Mouse (Mus musculus) liver, embryonic 14.5 days (tissue): ENCODE results near the gene Nr1h2. TPM values are rescaled to one million over a fixed set of nuclear protein-coding genes. Genes with fewer than 3 reads are reported as not detected.

Experiments
- ATAC-seq: fragments of 200-750 bp; cut with Nextera tagmentation; 2 replicates; pipeline ENCODE4 v1.8.0; 2017; ENCODE audit warnings: moderate number of reproducible peaks, mild to moderate bottlenecking, moderate library complexity; ENCODE audit not compliant: insufficient read depth
- DNase-seq, 3 experiments: peaks; one replicate each; pipeline ENCODE4 v3.0.0-alpha.2; 2012 to 2013; ENCODE audit warnings: low read depth in 3 of 3, low spot score in 3 of 3
- H3K27ac ChIP-seq: fragments of 300-500 bp; sonication (generic); 2 replicates; pipeline ENCODE4 v1.5.1; 2014; ENCODE audit warnings: moderate library complexity, mild to moderate bottlenecking, control low read depth, inconsistent platforms
- H3K27me3 ChIP-seq: fragments of 300-500 bp; sonication (generic); 2 replicates; pipeline ENCODE4 v1.6.1; 2014; ENCODE audit warnings: mild to moderate bottlenecking, low read length, moderate library complexity; ENCODE audit not compliant: control insufficient read depth, insufficient read depth
- H3K36me3 ChIP-seq: fragments of 300-500 bp; sonication (generic); replicated peaks from 2 replicates; pipeline ENCODE4 v1.6.1; 2014; ENCODE audit warnings: low read depth; ENCODE audit not compliant: control insufficient read depth, insufficient read depth
- H3K4me1 ChIP-seq, 2 experiments: fragments of 200-500 bp in 1 of 2; fragments of 300-500 bp in 1 of 2; sonication (generic) in 1 of 2; replicated peaks; 2 replicates each; pipeline ENCODE4 v1.6.1; 2012 to 2014; ENCODE audit warnings: antibody characterized with exemption in 1 of 2, inconsistent platforms in 1 of 2, low read length in 1 of 2; ENCODE audit not compliant: control insufficient read depth in 2 of 2, insufficient read depth in 2 of 2
- H3K4me2 ChIP-seq: fragments of 300-500 bp; sonication (generic); 2 replicates; pipeline ENCODE4 v1.6.1; 2014; ENCODE audit warnings: low read depth, mild to moderate bottlenecking, control low read depth, moderate library complexity
- H3K4me3 ChIP-seq, 2 experiments: fragments of 200-500 bp in 1 of 2; fragments of 300-500 bp in 1 of 2; sonication (generic) in 1 of 2; 2 replicates each; pipeline ENCODE4 v1.5.1; 2012 to 2014; ENCODE audit warnings: low read depth in 2 of 2, low read length in 2 of 2, mild to moderate bottlenecking in 2 of 2, control low read depth in 1 of 2, inconsistent platforms in 1 of 2, moderate library complexity in 1 of 2; ENCODE audit not compliant: insufficient read depth in 1 of 2
- H3K9ac ChIP-seq: fragments of 300-500 bp; sonication (generic); replicated peaks from 2 replicates; pipeline ENCODE4 v1.6.1; 2014; ENCODE audit warnings: mild to moderate bottlenecking, control low read depth, moderate library complexity
- H3K9me3 ChIP-seq: fragments of 300-500 bp; sonication (generic); 2 replicates; pipeline ENCODE4 v1.6.1; 2016; ENCODE audit warnings: low read length, mixed read lengths; ENCODE audit not compliant: control insufficient read depth
- CTCF ChIP-seq: IDR thresholded peaks from 2 replicates; pipeline ENCODE4 v1.5.1; 2016; ENCODE audit warnings: antibody characterized with exemption, low read depth, control low read depth
- EP300 ChIP-seq: IDR thresholded peaks from 2 replicates; pipeline ENCODE4 v1.6.1; 2016; ENCODE audit warnings: antibody characterized with exemption, low read depth
- WGBS: fragments of 180-500 bp; shearing (Covaris S2); extraction: QIAGEN DNeasy Blood & Tissue Kit; methylation state at CpG from one replicate; pipeline ENCODE4 v1.1.7; 2014; ENCODE audit not compliant: insufficient replicate concordance; 5-methylcytosine and 5-hydroxymethylcytosine counted together
- polyA plus RNA-seq, 2 experiments: library from polyadenylated mRNA; depleted of rRNA in 1 of 2; stranded (reverse) in 1 of 2; unstranded in 1 of 2; fragments of >200 nt; fragmentation: Nextera tagmentation in 1 of 2; extraction: Ambion mirVana in 1 of 2; gene quantifications; 2 replicates each; pipeline versions ENCODE4 v1.2.1 to v1.2.3; 2012 to 2014

The Nr1h2 gene
- polyA plus RNA-seq, 2 experiments = 30.8 to 38.1 TPM

DNA sequence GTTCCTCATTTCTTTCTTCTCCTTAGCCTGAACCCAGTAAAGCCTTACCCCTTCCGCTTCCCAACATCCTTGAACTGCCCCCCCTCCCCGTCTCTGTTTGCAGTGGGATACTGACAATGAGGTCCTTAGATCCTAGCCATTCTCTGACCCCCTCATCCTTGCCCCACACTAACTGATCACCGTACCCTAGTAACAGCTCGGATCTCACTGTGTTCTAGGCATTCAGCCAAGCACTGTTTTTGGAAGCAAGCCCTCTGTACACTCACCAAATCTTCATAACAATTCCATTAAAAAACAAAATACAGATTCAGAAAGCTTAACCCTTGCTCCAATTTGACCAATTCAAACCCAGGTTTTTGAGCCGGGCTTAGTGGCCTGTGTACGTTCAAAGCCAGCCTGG, 40.5 kb upstream of the Nr1h2 start:
- Histone ChIP-seq H3K36me3 (no peaks in the 10 kb centered on the region), H3K27me3 (peaks cover 45% of the 10 kb centered on the region), H3K4me2 (no peak overlapping the region), H3K9me3 (no peaks in the 10 kb centered on the region), H3K9ac (no peak overlapping the region), H3K4me1 (0 out of 4 replicates have a peak, but pooled peaks cover 0 to 1% of the 10 kb centered on the region in 2 experiments), H3K4me3 (no peak overlapping the region), H3K27ac (no peak overlapping the region)
- TF ChIP-seq CTCF (no peak), EP300 (no peak)
- WGBS = 62% methylated on average over 6 of the region's 6 CpGs
- ATAC-seq (no peak), DNase-seq (no peak)

DNA sequence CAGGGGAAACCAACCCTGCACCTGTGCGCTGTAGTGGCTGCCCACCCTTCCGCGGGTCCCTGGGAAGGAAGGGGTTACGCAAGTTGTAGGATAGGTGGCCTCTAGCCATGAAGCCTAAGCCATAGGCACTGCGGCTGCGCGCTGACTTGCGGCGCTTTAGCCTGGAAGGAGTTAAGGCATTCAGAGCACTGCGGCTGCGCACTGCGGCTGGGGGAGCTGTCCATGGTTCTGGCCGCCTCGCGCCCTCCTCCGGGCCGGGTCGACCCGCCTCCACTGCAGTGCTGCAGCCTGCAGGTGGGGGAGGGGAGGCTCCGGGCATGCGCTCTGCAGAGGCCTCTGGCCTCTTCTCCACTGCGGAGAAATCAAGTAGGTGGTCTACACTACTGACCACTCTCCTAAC, 40.0 kb upstream of the Nr1h2 start:
- Histone ChIP-seq H3K27ac (no peak overlapping the region), H3K4me1 (peaks cover 0 to 1% of the 10 kb centered on the region in 2 experiments; a peak in 1 of 4 replicates), H3K4me3 (no peak overlapping the region), H3K4me2 (no peak overlapping the region), H3K36me3 (no peaks in the 10 kb centered on the region), H3K9ac (no peak overlapping the region), H3K9me3 (no peaks in the 10 kb centered on the region), H3K27me3 (peaks cover 50% of the 10 kb centered on the region)
- WGBS = 1% methylated on average over 22 of the region's 22 CpGs
- ATAC-seq (no peak), DNase-seq (peak; percentile 25 to 36 (median 30))
- TF ChIP-seq EP300 = no peak
- TF ChIP-seq CTCF = no peak

DNA sequence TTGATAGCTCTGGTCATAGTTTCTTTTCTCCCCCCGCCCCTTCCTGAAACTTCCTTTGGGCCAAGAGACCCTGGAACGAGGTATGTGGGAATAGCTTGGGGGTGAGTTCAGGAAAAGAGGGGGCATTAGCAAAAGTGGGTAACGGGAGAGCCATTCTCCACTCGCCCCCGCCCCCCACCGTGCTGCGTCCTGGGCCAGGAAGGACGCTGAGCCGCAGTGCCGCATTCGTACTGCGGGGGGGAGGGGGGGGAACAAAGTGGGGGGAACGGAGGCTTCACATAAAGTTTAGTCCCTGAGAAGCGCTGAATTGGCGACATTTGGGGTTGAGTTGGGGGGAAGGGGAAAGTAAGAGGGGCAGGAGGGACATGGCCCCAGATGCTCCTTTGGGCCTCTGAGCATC, 39.3 kb upstream of the Nr1h2 start:
- H3K27me3 ChIP-seq = peaks cover 57% of the 10 kb centered on the region
- no peak overlapping the region for H3K4me3 ChIP-seq
- TF ChIP-seq EP300 = no peak
- no peaks in the 10 kb centered on the region for H3K36me3 ChIP-seq
- peaks cover 0 to 1% of the 10 kb centered on the region in 2 experiments; a peak in 1 of 4 replicates for H3K4me1 ChIP-seq
- no peak overlapping the region for H3K27ac ChIP-seq
- no peak overlapping the region for H3K4me2 ChIP-seq
- no peak overlapping the region for H3K9ac ChIP-seq
- WGBS = 4% methylated on average over 15 of the region's 15 CpGs
- H3K9me3 ChIP-seq = no peaks in the 10 kb centered on the region
- ATAC-seq (no peak), DNase-seq (no peak)

DNA sequence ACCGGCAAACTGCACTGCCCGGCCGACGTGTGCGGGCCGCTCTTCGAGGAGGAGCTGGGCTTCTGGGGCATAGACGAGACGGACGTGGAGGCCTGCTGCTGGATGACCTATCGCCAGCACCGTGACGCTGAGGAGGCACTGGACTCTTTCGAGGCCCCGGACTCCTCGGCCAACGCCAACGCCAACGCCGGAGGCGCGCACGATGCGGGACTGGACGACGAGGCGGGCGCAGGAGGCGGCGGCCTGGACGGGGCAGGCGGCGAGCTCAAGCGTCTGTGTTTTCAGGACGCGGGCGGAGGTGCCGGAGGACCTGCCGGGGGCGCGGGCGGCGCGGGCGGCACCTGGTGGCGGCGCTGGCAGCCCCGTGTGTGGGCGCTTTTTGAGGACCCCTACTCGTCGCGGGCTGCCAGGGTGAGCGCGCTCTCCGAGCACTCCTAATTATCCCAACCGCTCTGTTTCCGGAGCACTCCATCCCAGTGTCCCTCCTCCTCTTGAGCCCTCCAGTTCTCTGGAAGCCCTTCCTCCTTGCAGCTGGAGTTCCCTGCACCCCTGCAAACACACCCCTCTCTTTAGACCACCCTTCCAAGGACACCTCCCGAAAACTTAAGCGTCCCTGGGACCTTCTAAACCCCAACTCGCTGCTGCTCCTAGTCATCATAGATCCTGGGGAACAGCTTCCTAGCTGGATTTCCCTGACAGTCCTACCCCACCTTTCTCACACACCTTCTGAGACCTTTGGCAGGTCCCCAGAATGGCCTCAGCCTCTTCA, 37.8 kb upstream of the Nr1h2 start:
- ATAC-seq (no peak), DNase-seq (no peak)
- H3K4me3 ChIP-seq = peak overlapping the region in 1 of 2 experiments; percentile 45; a peak in 2 of 4 replicates
- no peak overlapping the region for H3K9ac ChIP-seq
- peaks cover 72% of the 10 kb centered on the region for H3K27me3 ChIP-seq
- 1% methylated on average over 52 of the region's 60 CpGs for WGBS
- H3K4me2 ChIP-seq = peak overlapping the region; percentile 63
- no peaks in the 10 kb centered on the region for H3K9me3 ChIP-seq
- TF ChIP-seq CTCF = no peak
- no peak for TF ChIP-seq EP300
- H3K27ac ChIP-seq = no peak overlapping the region
- peaks cover 0 to 1% of the 10 kb centered on the region in 2 experiments; a peak in 1 of 4 replicates for H3K4me1 ChIP-seq
- H3K36me3 ChIP-seq = no peaks in the 10 kb centered on the region
